Mouse (Mus musculus) embryonic fibroblast, embryonic 13.5 days (primary cell): ENCODE measurements at regions not wholly inside any gene's neighbourhood (a gene's known extent, or its start where the extent isn't known, plus 50 kb on each side); places are given as distances from the start of the nearest gene placed in this dataset.

ENCODE experiments used
- CTCF ChIP-seq: IDR thresholded peaks from 2 replicates; pipeline ENCODE4 v1.5.1; 2011; ENCODE audit warnings: mild to moderate bottlenecking, control low read depth, low read length, moderate library complexity, borderline replicate concordance; ENCODE audit not compliant: insufficient read depth
- POLR2A ChIP-seq: IDR thresholded peaks from 2 replicates; pipeline ENCODE4 v1.6.1; 2011; ENCODE audit warnings: low read depth, mild to moderate bottlenecking, control low read depth, low read length, moderate library complexity

GRCm38 (mm10) chr12:45942402-45942801 is 867.9 kb upstream of the Stxbp6 start:
- no peak for TF ChIP-seq POLR2A
- no peak for TF ChIP-seq CTCF
